Mouse (Mus musculus) neural tube, embryonic 14.5 days (tissue): Measurements from ENCODE around the gene Nrd1. TPM values are rescaled to one million over a fixed set of nuclear protein-coding genes. Genes with fewer than 3 reads are reported as not detected.

Experiments
- ATAC-seq: fragments of 200-750 bp; cut with Nextera tagmentation; 2 replicates; pipeline ENCODE4 v1.8.0; 2017; ENCODE audit warnings: low read depth, mild to moderate bottlenecking, moderate TSS enrichment, moderate library complexity
- H3K27ac ChIP-seq: fragments of 300-500 bp; sonication (generic); 2 replicates; pipeline ENCODE4 v1.5.1; 2014; ENCODE audit warnings: low read depth, mild to moderate bottlenecking, control low read depth, low read length, moderate library complexity, mixed read lengths
- H3K27me3 ChIP-seq: fragments of 300-500 bp; sonication (generic); 2 replicates; pipeline ENCODE4 v1.6.1; 2014; ENCODE audit warnings: low read length; ENCODE audit not compliant: control insufficient read depth, insufficient read depth
- H3K36me3 ChIP-seq: fragments of 300-500 bp; sonication (generic); 2 replicates; pipeline ENCODE4 v1.6.1; 2014; ENCODE audit warnings: low read length, mixed read lengths; ENCODE audit not compliant: control insufficient read depth, insufficient read depth
- H3K4me1 ChIP-seq: fragments of 300-500 bp; sonication (generic); 2 replicates; pipeline ENCODE4 v1.6.1; 2014; ENCODE audit warnings: low read length; ENCODE audit not compliant: control insufficient read depth, insufficient read depth
- H3K4me2 ChIP-seq: fragments of 300-500 bp; sonication (generic); 2 replicates; pipeline ENCODE4 v1.6.1; 2014; ENCODE audit warnings: mild to moderate bottlenecking, low read depth, low read length, control low read depth
- H3K4me3 ChIP-seq: fragments of 300-500 bp; sonication (generic); 2 replicates; pipeline ENCODE4 v1.5.1; 2014; ENCODE audit warnings: low read depth, low read length, control low read depth, mixed read lengths
- H3K9ac ChIP-seq: fragments of 300-500 bp; sonication (generic); replicated peaks from 2 replicates; pipeline ENCODE4 v1.6.1; 2014; ENCODE audit warnings: low read depth, mild to moderate bottlenecking, control low read depth, low read length, mixed read lengths
- H3K9me3 ChIP-seq: fragments of 300-500 bp; sonication (generic); 2 replicates; pipeline ENCODE4 v1.6.1; 2016; ENCODE audit warnings: low read length; ENCODE audit not compliant: control insufficient read depth
- WGBS: fragments of 180-500 bp; shearing (Covaris S2); extraction: QIAGEN DNeasy Blood & Tissue Kit; methylation state at CpG from one replicate; pipeline ENCODE4 v1.1.7; 2014; 5-methylcytosine and 5-hydroxymethylcytosine counted together
- polyA plus RNA-seq: library from polyadenylated mRNA; unstranded; fragments of >200 nt; fragmentation: Nextera tagmentation; extraction: Ambion mirVana; gene quantifications from 2 replicates; pipeline ENCODE4 v1.2.1, GENCODE M21; 2014

Gene Nrd1
- polyA plus RNA-seq, 1 experiment from 2014 or later = 67.4 TPM

- no peak overlapping the region for H3K4me2 ChIP-seq
- H3K4me3 ChIP-seq = no peak overlapping the region
- 91% methylated on average over 5 of the region's 5 CpGs for WGBS
- H3K9ac ChIP-seq = no peak overlapping the region
- peaks cover 42% of the 10 kb centered on the region for H3K36me3 ChIP-seq
- ATAC-seq = no peak
- H3K9me3 ChIP-seq = no peaks in the 10 kb centered on the region
- no peak overlapping the region for H3K27ac ChIP-seq
- no peaks in the 10 kb centered on the region for H3K4me1 ChIP-seq
- no peaks in the 10 kb centered on the region for H3K27me3 ChIP-seq
Observed at GRCm38 (mm10) chr4:109043294-109043693, 42.8 kb downstream of the Nrd1 start.

- H3K9me3 ChIP-seq = no peaks in the 10 kb centered on the region
- H3K27me3 ChIP-seq = no peaks in the 10 kb centered on the region
- no peak overlapping the region for H3K27ac ChIP-seq
- H3K4me3 ChIP-seq = no peak overlapping the region
- H3K4me2 ChIP-seq = no peak overlapping the region
- 75% methylated on average over 5 of the region's 5 CpGs for WGBS
- H3K4me1 ChIP-seq = no peaks in the 10 kb centered on the region
- ATAC-seq = no peak
- peaks cover 39% of the 10 kb centered on the region for H3K36me3 ChIP-seq
- H3K9ac ChIP-seq = no peak overlapping the region
Observed at GRCm38 (mm10) chr4:109043756-109044155, 43.3 kb downstream of the Nrd1 start.

DNA sequence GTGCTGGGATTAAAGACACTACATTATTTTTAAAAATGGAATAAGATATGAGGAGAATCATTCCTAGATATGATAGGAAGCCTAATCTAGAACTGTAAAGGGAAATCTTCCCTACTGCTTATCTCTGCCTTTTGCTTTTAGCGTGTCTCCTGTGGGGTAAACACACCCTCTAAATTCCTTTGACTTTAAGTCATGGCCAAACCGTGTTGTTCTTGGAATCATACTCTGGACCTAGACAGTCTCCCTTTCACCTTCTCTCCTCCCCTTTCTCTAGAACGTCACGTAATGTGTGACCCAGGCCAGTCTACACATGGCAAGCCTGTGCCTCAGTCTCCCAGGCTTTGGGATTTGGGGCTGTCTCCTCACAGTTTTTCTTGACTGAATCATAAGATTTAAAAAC, 47.8 kb downstream of the Nrd1 start:
- WGBS = 79% methylated on average over 4 of the region's 4 CpGs
- no peaks in the 10 kb centered on the region for H3K27me3 ChIP-seq
- no peak overlapping the region for H3K4me3 ChIP-seq
- no peak for ATAC-seq
- peaks cover 46% of the 10 kb centered on the region for H3K36me3 ChIP-seq
- no peak overlapping the region for H3K9ac ChIP-seq
- no peaks in the 10 kb centered on the region for H3K9me3 ChIP-seq
- no peaks in the 10 kb centered on the region for H3K4me1 ChIP-seq
- no peak overlapping the region for H3K4me2 ChIP-seq
- H3K27ac ChIP-seq = no peak overlapping the region

DNA sequence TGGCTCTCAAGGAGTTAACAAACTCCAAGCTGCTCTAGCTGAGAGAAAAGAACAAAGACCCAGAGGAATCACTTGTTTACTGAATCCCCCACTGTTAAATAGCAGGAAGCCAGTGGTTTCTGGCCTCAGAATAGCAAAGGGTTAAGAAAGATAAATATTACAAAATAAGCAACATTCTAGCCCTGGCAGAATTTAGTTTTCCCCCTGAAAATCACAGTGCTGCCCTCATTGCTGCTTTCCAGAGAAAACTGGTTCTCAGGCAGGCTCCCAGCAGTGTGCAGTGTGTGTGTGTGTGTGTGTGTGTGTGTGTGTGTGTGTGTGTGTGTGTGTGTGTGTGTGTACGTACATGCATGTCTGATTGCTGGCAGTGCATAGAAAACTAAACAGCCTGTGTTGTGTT, 51.8 kb downstream of the Nrd1 start:
- Histone ChIP-seq H3K9me3 (no peaks in the 10 kb centered on the region), H3K4me1 (no peaks in the 10 kb centered on the region), H3K4me3 (no peak overlapping the region), H3K36me3 (peaks cover 54% of the 10 kb centered on the region), H3K9ac (no peak overlapping the region), H3K27ac (no peak overlapping the region), H3K27me3 (no peaks in the 10 kb centered on the region), H3K4me2 (no peak overlapping the region)
- ATAC-seq = no peak
- 30% methylated on average over 1 of the region's 1 CpGs for WGBS

GRCm38 (mm10) chr4:109054003-109054402, 53.5 kb downstream of the Nrd1 start:
- no peak overlapping the region for H3K9ac ChIP-seq
- H3K27me3 ChIP-seq = no peaks in the 10 kb centered on the region
- ATAC-seq = no peak
- H3K27ac ChIP-seq = no peak overlapping the region
- no peaks in the 10 kb centered on the region for H3K9me3 ChIP-seq
- H3K36me3 ChIP-seq = peaks cover 59% of the 10 kb centered on the region
- no peak overlapping the region for H3K4me2 ChIP-seq
- no peaks in the 10 kb centered on the region for H3K4me1 ChIP-seq
- 74% methylated on average over 9 of the region's 9 CpGs for WGBS
- no peak overlapping the region for H3K4me3 ChIP-seq

GRCm38 (mm10) chr4:109056351-109056750, 55.9 kb downstream of the Nrd1 start:
- H3K27me3 ChIP-seq = no peaks in the 10 kb centered on the region
- no peak overlapping the region for H3K4me2 ChIP-seq
- H3K9me3 ChIP-seq = no peaks in the 10 kb centered on the region
- H3K36me3 ChIP-seq = peaks cover 64% of the 10 kb centered on the region
- no peak overlapping the region for H3K4me3 ChIP-seq
- no peaks in the 10 kb centered on the region for H3K4me1 ChIP-seq
- 88% methylated on average over 7 of the region's 7 CpGs for WGBS
- H3K27ac ChIP-seq = no peak overlapping the region
- H3K9ac ChIP-seq = no peak overlapping the region
- ATAC-seq = no peak

- H3K4me1 ChIP-seq = no peaks in the 10 kb centered on the region
- no peak overlapping the region for H3K4me3 ChIP-seq
- H3K9ac ChIP-seq = no peak overlapping the region
- 97% methylated on average over 8 of the region's 8 CpGs for WGBS
- H3K36me3 ChIP-seq = peaks cover 72% of the 10 kb centered on the region
- H3K9me3 ChIP-seq = no peaks in the 10 kb centered on the region
- no peak for ATAC-seq
- no peaks in the 10 kb centered on the region for H3K27me3 ChIP-seq
- no peak overlapping the region for H3K4me2 ChIP-seq
- H3K27ac ChIP-seq = no peak overlapping the region
Observed at GRCm38 (mm10) chr4:109057640-109058039, 57.2 kb downstream of the Nrd1 start.

- Histone ChIP-seq H3K4me1 (no peaks in the 10 kb centered on the region), H3K4me2 (no peak overlapping the region), H3K9ac (no peak overlapping the region), H3K36me3 (peaks cover 83% of the 10 kb centered on the region), H3K27ac (no peak overlapping the region), H3K9me3 (no peaks in the 10 kb centered on the region), H3K4me3 (no peak overlapping the region), H3K27me3 (no peaks in the 10 kb centered on the region)
- no peak for ATAC-seq
- WGBS = 94% methylated on average over 4 of the region's 4 CpGs
Observed at GRCm38 (mm10) chr4:109059255-109059821, 58.9 kb downstream of the Nrd1 start.

DNA sequence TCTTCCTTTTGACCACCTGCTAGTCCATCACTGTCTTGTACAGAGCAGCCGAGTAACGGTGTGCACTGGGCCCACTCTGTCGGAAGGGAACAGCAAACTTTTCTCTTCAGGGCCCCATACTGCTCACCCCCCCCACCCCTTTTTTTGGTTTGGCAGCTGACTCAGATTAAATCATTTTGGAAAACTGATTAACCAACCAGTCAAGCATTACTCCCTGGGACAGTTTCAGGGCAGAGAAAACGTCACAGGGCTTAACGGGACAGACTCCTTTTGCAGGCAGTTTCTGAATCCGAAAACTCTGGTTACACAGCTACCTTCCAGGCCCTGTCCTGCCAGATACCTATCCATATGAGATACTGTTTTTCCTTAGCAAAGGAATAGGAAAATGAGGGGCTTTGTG, 64.5 kb downstream of the Nrd1 start:
- peaks cover 72% of the 10 kb centered on the region for H3K36me3 ChIP-seq
- WGBS = 95% methylated on average over 6 of the region's 6 CpGs
- H3K4me1 ChIP-seq = no peaks in the 10 kb centered on the region
- no peak overlapping the region for H3K9ac ChIP-seq
- no peaks in the 10 kb centered on the region for H3K27me3 ChIP-seq
- H3K27ac ChIP-seq = no peak overlapping the region
- no peak overlapping the region for H3K4me3 ChIP-seq
- no peak for ATAC-seq
- no peaks in the 10 kb centered on the region for H3K9me3 ChIP-seq
- H3K4me2 ChIP-seq = no peak overlapping the region
